8 mouse cellular contexts compared by ENCODE assay signal in genomic region chr1:177555471-177556291, GRCm38 (mm10).
DNase-seq lines count a peak whose midpoint lies in the region; ATAC-seq and TF ChIP-seq lines count a peak whose summit lies in the region.

No protein-coding gene starts in this region.

- intact Hi-C loops in left cerebral cortex, postnatal 4 days (cut with DNase I), result no loop called here

- H3K9me3 ChIP-seq in intestine, postnatal 0 days (ENCODE audit: control insufficient read depth), result no peaks in the 10 kb centered on the region
- H3K9me3 ChIP-seq in lung, postnatal 0 days (ENCODE audit: low read length), result no peaks in the 10 kb centered on the region

- peaks cover 2% of the 10 kb centered on the region; the same call in 1 of the 2 replicates for H3K4me1 ChIP-seq in intestine, postnatal 0 days (replicated peaks; ENCODE audit: control insufficient read depth, insufficient read depth, low read length)
- no peaks in the 10 kb centered on the region for H3K4me1 ChIP-seq in lung, postnatal 0 days (ENCODE audit: insufficient read depth, low read depth, low read length)
- H3K4me1 ChIP-seq in olfactory bulb, adult 2 months (ENCODE audit: control insufficient read depth, insufficient read depth, low read length), result no peaks in the 10 kb centered on the region

- H3K4me2 ChIP-seq in intestine, postnatal 0 days (replicated peaks; ENCODE audit: low read depth), result peak overlapping the region; percentile 52
- H3K4me2 ChIP-seq in lung, postnatal 0 days (replicated peaks; ENCODE audit: low read depth, low read length), result peak overlapping the region; percentile 23

- 0 out of 2 replicates have a peak overlapping the region, but pooled peaks have one; percentile 12 for H3K9ac ChIP-seq in intestine, postnatal 0 days (ENCODE audit: low read depth, low read length)
- H3K9ac ChIP-seq in lung, postnatal 0 days (replicated peaks; ENCODE audit: low read depth), result no peak overlapping the region

- TF ChIP-seq POLR2A in olfactory bulb, adult 2 months (IDR thresholded peaks at IDR 0.05; ENCODE audit: insufficient read depth, low read depth, low read length), result no peak

- TF ChIP-seq EP300 in lung, postnatal 0 days (IDR thresholded peaks at IDR 0.05), result no peak

- H3K36me3 ChIP-seq in intestine, postnatal 0 days (ENCODE audit: control insufficient read depth, insufficient read depth), result no peaks in the 10 kb centered on the region
- H3K36me3 ChIP-seq in lung, postnatal 0 days (ENCODE audit: insufficient read depth, low read length), result no peaks in the 10 kb centered on the region

- peak overlapping the region; percentile 11; the same call in 1 of the 2 replicates for H3K4me3 ChIP-seq in intestine, postnatal 0 days (ENCODE audit: low read depth, low read length)
- H3K4me3 ChIP-seq in lung, postnatal 0 days (ENCODE audit: low read depth, low read length), result peak overlapping the region; percentile 10; the same call in 1 of the 2 replicates
- H3K4me3 ChIP-seq in olfactory bulb, adult 2 months (ENCODE audit: insufficient read depth, low read depth, low read length), result 0 out of 2 replicates have a peak overlapping the region, but pooled peaks have one; percentile 8

- no peak for TF ChIP-seq CTCF in intestine, postnatal 0 days (IDR thresholded peaks at IDR 0.05; ENCODE audit: low read depth)
- no peak for TF ChIP-seq CTCF in lung, postnatal 0 days (IDR thresholded peaks at IDR 0.05)
- no peak for TF ChIP-seq CTCF in olfactory bulb, adult 2 months (IDR thresholded peaks at IDR 0.05; ENCODE audit: insufficient read depth, low read depth, low read length)

- no peaks in the 10 kb centered on the region for H3K27me3 ChIP-seq in intestine, postnatal 0 days (replicated peaks; ENCODE audit: control insufficient read depth, insufficient read depth, low read length)
- H3K27me3 ChIP-seq in lung, postnatal 0 days (replicated peaks; ENCODE audit: insufficient read depth, low read length), result no peaks in the 10 kb centered on the region

- DNase-seq in left cerebral cortex, postnatal 4 days, result peak; percentile 14
- DNase-seq in left cerebral cortex, adult 11 months (ENCODE audit: low spot score), result no peak
- DNase-seq in heart, adult 18-20 months, result peak; percentile 28 to 44
- peak; percentile 27 for DNase-seq in lung, postnatal 0 days (ENCODE audit: low spot score)
- DNase-seq in ovary, adult 18-20 months (ENCODE audit: low spot score), result no peak

- H3K27ac ChIP-seq in intestine, postnatal 0 days (ENCODE audit: low read depth, low read length), result peak overlapping the region; percentile 78
- H3K27ac ChIP-seq in lung, postnatal 0 days (ENCODE audit: low read length), result no peak overlapping the region
- H3K27ac ChIP-seq in olfactory bulb, adult 2 months (ENCODE audit: insufficient read depth, low read depth, low read length), result no peak overlapping the region

- 26% methylated on average over 15 of the region's 15 CpGs for WGBS in intestine, postnatal 0 days
- 31% methylated on average over 15 of the region's 15 CpGs for WGBS in lung, postnatal 0 days
- 38% methylated on average over 15 of the region's 15 CpGs for WGBS in olfactory bulb, adult 2 months

- peak; percentile 82 for ATAC-seq in intestine, postnatal 0 days
- peak; percentile 77 for ATAC-seq in lung, postnatal 0 days
- no peak for ATAC-seq in frontal cortex, adult (ENCODE audit: low TSS enrichment)

Comparison
In these comparisons a context has a peak if more than half of its experiments do, and no peak if none do; other contexts are left out.
1. DNase-seq: peak in left cerebral cortex, postnatal 4 days (single experiment), heart, adult 18-20 months (2 of 2) and lung, postnatal 0 days (single experiment); none in left cerebral cortex, adult 11 months (single experiment) and ovary, adult 18-20 months (single experiment).
2. Peak in every context shown above with its lines, with median percentiles within 50 percentile points of each other: H3K4me3 ChIP-seq.